Mouse (Mus musculus) telencephalon, adult 2 months (tissue): ENCODE data around the gene Grpel1.

ENCODE experiments used
- DNase-seq: peaks from one replicate; pipeline ENCODE4 v3.0.0-alpha.2; 2011; ENCODE audit warnings: low read depth, low spot score

Grpel1 gene

GRCm38 (mm10) chr5:36461231-36461630, 3.6 kb upstream of the Grpel1 start:
- no peak for DNase-seq

GRCm38 (mm10) chr5:36462810-36463209, 2.0 kb upstream of the Grpel1 start:
- no peak for DNase-seq

GRCm38 (mm10) chr5:36463391-36463790, 1.4 kb upstream of the Grpel1 start:
- DNase-seq, result no peak

GRCm38 (mm10) chr5:36465889-36466288, 1.1 kb downstream of the Grpel1 start:
- DNase-seq, result no peak

GRCm38 (mm10) chr5:36471206-36471605, 6.4 kb downstream of the Grpel1 start:
- DNase-seq, result no peak

- DNase-seq, result no peak
Measured at GRCm38 (mm10) chr5:36472876-36473655, 8.3 kb downstream of the Grpel1 start.

- DNase-seq, result no peak
Measured at GRCm38 (mm10) chr5:36474283-36474682, 9.5 kb downstream of the Grpel1 start.

GRCm38 (mm10) chr5:36477486-36477885, 12.7 kb downstream of the Grpel1 start:
- DNase-seq, result no peak

GRCm38 (mm10) chr5:36478540-36479420, 14.0 kb downstream of the Grpel1 start:
- no peak for DNase-seq

- DNase-seq, result no peak
Measured at GRCm38 (mm10) chr5:36479735-36480134, 14.9 kb downstream of the Grpel1 start.

GRCm38 (mm10) chr5:36480398-36480797, 15.6 kb downstream of the Grpel1 start:
- no peak for DNase-seq

- DNase-seq, result no peak
Measured at GRCm38 (mm10) chr5:36481114-36481513, 16.3 kb downstream of the Grpel1 start.

- no peak for DNase-seq
Measured at GRCm38 (mm10) chr5:36483203-36484101, 18.7 kb downstream of the Grpel1 start.

GRCm38 (mm10) chr5:36484171-36484990, 19.6 kb downstream of the Grpel1 start, which contains the start of the genes Tada2b and Ccdc96:
Gene Tada2b (minus strand): TSS chr5:36484285.
Gene Ccdc96 (plus strand): TSS chr5:36484588.
- peak; percentile 98 for DNase-seq

- no peak for DNase-seq
Measured at GRCm38 (mm10) chr5:36485306-36485705, 20.5 kb downstream of the Grpel1 start.

GRCm38 (mm10) chr5:36489225-36489624, 24.4 kb downstream of the Grpel1 start:
- DNase-seq, result no peak

GRCm38 (mm10) chr5:36493919-36494318, 29.1 kb downstream of the Grpel1 start:
- DNase-seq, result peak; percentile 63

- no peak for DNase-seq
Measured at GRCm38 (mm10) chr5:36494709-36495108, 29.9 kb downstream of the Grpel1 start.

GRCm38 (mm10) chr5:36505235-36505634, 40.4 kb downstream of the Grpel1 start:
- no peak for DNase-seq

- no peak for DNase-seq
Measured at GRCm38 (mm10) chr5:36505643-36506042, 40.8 kb downstream of the Grpel1 start.

GRCm38 (mm10) chr5:36508351-36508750, 43.6 kb downstream of the Grpel1 start:
- DNase-seq, result no peak
